Mouse (Mus musculus): ENCODE measurements around the gene Akr1a1.
"Not testable (repeated sequence)": the region's sequence is repeated elsewhere in the genome, so short reads cannot be mapped to it uniquely, and the experiment has no call there.

Gene Akr1a1

GRCm38 (mm10) chr4:116650924-116651796, at the start of gene Akr1a1:
Akr1a1 (minus strand) TSS chr4:116651680.
- peak; percentile 74 for DNase-seq (ENCODE audit: low read depth, low spot score)

GRCm38 (mm10) chr4:116700964-116701363, 49.5 kb upstream of the Akr1a1 start:
- DNase-seq (ENCODE audit: low read depth, low spot score): no peak

- DNase-seq (ENCODE audit: low read depth, low spot score): no peak
Measured at GRCm38 (mm10) chr4:116698693-116699342, 47.3 kb upstream of the Akr1a1 start.

- DNase-seq (ENCODE audit: low read depth, low spot score): no peak
Measured at GRCm38 (mm10) chr4:116693785-116694184, 42.3 kb upstream of the Akr1a1 start.

DNA sequence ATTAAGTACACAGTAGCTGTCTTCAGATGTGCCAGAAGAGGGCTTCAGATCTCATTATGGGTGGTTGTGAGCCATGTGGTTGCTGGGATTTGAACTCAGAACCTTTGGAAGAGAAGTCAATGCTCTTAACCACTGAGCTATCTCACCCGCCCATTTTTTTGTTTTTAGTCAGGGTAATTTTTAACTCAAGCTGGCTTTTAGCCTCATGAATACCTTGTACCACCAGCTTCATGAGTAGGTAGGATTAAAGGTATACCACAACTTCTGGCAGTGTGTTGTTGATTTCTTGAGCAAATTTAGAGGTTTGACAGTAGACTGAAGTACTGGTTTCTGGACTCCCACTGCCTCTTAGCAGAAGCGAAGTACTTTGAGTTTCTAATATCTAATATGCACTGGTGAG, 40.7 kb upstream of the Akr1a1 start:
- DNase-seq (ENCODE audit: low read depth, low spot score): no peak

GRCm38 (mm10) chr4:116689309-116689876, 37.9 kb upstream of the Akr1a1 start:
- no peak for DNase-seq (ENCODE audit: low read depth, low spot score)

- no peak for DNase-seq (ENCODE audit: low read depth, low spot score)
Measured at GRCm38 (mm10) chr4:116687041-116687440, 35.6 kb upstream of the Akr1a1 start.

- DNase-seq (ENCODE audit: low read depth, low spot score): peak; percentile 79
Measured at GRCm38 (mm10) chr4:116685402-116686061, 34.1 kb upstream of the Akr1a1 start, which contains the start of gene Prdx1. Prdx1 (plus strand) TSS chr4:116685544.

DNA sequence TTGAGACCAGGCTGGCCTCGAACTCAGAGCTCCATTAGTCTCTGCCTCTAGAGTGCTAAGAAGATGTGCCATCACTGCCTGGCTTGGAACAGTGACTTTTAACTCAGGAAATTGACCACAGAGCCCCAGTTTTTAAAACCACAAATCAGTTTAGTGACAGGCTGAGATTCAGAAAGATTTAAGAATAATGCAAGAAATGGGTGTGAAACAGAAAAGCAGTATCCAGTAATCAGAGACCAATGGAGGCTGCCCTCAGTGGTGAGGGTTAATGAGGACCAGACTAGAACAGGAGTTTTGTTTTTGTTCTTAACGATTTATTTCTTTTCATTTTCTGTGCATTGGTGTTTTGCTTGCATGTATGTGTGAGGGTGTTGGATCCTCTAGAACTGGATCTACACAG, 33.2 kb upstream of the Akr1a1 start:
- DNase-seq (ENCODE audit: low read depth, low spot score): no peak

DNA sequence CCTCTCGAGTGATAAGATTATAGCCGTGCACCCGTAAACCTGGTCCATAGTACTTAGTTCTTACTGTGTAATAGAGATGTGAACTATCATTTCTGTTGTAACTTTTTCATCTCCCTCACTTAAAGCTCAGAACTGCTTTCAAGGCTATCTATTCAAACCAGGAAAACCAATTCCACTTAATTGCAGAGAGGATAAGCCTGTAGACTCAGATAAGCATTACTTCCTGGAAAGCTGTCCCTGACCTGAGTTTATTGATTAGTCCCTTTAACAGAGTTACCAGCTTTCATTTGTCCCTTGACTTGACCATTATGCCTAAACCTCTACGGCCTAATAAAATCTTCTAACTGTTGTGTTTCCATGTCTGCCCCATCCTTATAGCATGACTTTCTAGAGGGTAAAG, 32.5 kb upstream of the Akr1a1 start:
- DNase-seq (ENCODE audit: low read depth, low spot score): no peak

DNA sequence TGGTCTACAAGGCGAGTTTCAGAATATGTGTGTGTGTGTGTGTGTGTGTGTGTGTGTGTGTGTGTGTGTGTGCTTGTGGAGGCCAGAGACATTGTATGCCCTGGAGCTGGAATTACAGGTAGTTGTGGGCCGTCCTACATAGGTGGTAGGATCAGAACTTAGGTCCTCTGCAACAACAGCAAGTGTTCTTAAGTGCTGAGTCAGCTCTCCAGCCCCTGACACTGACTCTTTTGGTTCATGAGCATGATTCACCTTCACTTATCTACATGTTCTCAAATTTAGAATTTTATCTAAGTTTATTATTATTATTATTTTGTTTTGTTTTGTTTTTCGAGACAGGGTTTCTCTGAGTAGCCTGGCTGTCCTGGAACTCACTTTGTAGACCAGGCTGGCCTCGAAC, 29.0 kb upstream of the Akr1a1 start:
- DNase-seq (ENCODE audit: low read depth, low spot score): not testable (repeated sequence)

GRCm38 (mm10) chr4:116679141-116679540, 27.7 kb upstream of the Akr1a1 start:
- no peak for DNase-seq (ENCODE audit: low read depth, low spot score)

DNA sequence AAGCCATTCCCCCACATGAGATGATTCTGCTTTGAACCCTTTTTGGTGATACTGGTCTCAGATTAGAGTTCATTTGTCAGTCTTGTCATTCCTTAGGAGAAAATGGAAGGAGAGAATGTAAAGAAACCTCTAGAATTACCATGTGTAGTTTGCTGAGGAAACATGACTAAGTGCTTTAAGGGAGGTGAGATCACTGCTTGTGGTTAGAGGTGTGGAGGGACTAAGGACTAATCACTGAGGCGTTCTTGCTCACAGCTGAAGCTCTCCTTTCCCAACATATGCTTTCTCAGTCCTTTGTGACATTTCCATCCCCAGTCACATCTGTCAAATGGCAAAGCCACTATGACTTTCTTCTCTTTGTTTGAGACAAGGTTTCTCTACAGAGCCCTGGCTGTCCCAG, 26.3 kb upstream of the Akr1a1 start:
- no peak for DNase-seq (ENCODE audit: low read depth, low spot score)

- no peak for DNase-seq (ENCODE audit: low read depth, low spot score)
Measured at GRCm38 (mm10) chr4:116676027-116676426, 24.5 kb upstream of the Akr1a1 start.

DNA sequence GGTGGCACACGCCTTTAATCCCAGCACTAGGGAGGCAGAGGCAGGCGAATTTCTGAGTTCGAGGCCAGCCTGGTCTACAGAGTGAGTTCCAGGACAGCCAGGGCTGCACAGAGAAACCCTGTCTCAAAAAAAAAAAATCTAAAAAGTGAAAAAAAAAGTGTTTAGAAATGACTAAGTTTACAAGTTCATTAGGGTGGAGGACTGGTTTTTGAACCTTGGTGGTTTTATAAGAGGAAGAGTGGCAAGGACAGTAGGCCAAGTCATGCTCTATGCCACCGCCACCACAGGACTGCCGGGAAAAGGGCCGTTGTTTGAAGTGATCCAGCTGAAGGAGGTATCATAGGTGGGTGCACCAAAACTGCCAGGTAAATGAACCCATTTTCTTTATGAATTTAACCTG, 23.3 kb upstream of the Akr1a1 start:
- not testable (repeated sequence) for DNase-seq (ENCODE audit: low read depth, low spot score)

- no peak for DNase-seq (ENCODE audit: low read depth, low spot score)
Measured at GRCm38 (mm10) chr4:116672785-116673184, 21.3 kb upstream of the Akr1a1 start.

DNA sequence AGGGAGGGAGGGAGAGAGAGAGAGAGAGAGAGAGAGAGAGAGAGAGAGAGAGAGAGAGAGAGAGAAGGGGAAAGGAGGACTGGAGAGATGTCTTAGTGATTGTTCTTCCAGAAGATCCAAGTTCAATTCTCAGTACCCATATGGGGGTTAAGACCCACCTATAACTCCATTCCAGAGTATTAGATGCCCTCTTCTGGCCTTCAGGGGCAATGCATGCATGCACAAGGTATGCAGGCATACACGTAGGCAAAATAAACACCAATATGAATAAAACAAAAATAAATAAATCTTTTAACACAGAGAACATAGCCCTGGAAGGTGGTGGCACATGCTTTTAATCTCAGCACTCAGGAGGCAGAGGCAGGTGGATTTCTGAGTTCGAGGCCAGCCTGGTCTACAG, 17.8 kb upstream of the Akr1a1 start:
- DNase-seq (ENCODE audit: low read depth, low spot score): no peak

DNA sequence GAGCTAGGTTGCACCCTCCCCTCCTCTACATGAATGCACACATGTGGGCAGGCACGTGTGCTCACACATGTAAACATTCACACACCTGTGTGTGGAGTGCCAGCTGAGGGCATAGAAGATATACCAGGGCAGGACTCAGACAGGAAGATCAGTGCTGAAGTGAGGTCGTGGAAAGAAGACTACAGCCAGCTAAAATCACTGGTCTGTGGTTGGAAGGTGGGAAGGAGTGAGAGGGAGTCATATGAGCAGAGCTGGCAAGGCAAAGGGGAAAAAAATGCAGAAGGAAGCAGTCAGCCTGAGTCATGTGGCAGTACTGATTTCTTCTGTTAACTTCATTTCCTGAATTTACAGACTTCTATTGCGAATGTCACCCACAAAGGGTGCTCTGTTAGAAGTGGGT, 16.7 kb upstream of the Akr1a1 start:
- no peak for DNase-seq (ENCODE audit: low read depth, low spot score)

DNA sequence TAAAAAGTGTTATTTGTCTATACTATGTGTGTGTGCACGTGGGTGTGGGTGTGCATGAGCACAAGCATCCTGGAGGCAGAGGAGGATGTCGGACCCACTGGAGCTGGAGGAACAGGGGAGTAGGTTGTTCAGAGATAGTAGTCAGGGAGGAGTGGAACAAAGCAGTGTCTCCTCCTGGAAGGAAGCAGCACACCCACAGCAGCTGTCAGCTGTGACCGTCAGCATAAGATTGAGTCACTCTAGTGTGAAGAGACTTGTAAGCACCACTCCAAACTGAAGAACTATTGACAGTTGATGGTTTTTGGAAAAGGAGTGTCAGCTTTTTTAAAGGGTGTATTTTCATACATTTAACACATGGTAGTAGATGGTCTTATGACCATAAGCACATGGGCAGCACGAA, 15.1 kb upstream of the Akr1a1 start:
- DNase-seq (ENCODE audit: low read depth, low spot score): no peak

DNA sequence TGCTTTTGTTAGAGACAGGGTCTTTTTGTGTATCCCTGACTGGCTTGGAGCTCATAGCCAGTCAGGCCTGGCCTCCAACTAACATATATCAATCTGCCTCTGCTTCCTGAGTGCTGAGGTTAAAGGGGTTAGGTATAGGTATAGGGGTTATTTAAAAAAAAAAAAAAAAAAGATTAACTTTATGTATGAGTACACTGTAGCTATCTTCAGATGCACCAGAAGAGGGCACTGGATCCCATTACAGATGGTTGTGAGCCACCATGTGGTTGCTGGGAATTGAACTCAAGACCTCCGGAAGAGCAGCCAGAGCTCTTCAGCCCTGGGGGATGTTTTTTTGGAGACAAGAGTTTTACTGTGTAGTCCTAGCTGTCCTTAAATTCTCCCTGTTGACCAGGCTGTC, 10.5 kb upstream of the Akr1a1 start:
- DNase-seq (ENCODE audit: low read depth, low spot score): no peak

DNA sequence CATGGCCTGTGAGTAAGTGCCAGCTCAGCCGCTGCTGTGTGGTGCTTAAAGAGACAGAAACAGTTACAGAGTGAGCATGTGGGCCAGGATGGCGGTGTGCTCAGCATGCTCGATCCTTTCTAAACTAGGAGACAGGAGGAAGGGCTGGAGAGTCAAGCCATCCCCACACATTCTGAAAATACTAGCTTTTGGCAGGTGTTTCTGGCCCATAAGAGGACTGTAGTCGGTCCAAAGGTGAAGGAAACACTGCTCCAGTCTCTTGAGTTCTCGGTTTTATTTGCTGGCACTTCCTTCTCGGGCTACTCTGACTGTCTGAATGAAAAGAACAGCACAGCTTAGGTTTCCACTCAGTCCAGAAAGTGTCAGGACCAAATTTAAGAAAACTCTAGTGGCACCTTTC, 9.3 kb upstream of the Akr1a1 start:
- no peak for DNase-seq (ENCODE audit: low read depth, low spot score)

GRCm38 (mm10) chr4:116659916-116660315, 8.4 kb upstream of the Akr1a1 start:
- not testable (repeated sequence) for DNase-seq (ENCODE audit: low read depth, low spot score)

Data from retina, adult 2 months (tissue).